Mouse (Mus musculus): ENCODE measurements at regions not wholly inside any gene's neighbourhood (a gene's known extent, or its start where the extent isn't known, plus 50 kb on each side); places are given as distances from the start of the nearest gene placed in this dataset.
A peak's percentile ranks its signal among the peaks of the same experiment; 100 is the strongest.

DNA sequence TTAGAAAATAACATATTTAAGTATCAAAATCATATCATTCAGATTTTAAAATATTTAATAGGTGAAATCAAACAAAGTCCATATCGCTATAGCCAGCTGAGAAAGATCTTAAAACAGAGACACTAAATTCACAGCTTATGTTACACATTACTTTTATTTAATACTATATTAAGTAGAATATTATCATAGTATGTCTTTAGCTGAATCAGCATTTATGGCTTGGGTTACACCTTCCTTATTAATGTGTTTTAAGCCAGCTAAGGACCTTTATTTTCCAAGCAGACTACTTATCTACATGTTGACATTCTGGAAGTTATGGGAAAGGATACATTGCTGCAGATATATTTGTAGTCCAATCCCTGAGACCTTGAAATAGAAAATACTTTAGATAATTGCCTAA, 684.9 kb upstream of the Adgrl4 start:
- DNase-seq (ENCODE audit: low read depth) = no peak

DNA sequence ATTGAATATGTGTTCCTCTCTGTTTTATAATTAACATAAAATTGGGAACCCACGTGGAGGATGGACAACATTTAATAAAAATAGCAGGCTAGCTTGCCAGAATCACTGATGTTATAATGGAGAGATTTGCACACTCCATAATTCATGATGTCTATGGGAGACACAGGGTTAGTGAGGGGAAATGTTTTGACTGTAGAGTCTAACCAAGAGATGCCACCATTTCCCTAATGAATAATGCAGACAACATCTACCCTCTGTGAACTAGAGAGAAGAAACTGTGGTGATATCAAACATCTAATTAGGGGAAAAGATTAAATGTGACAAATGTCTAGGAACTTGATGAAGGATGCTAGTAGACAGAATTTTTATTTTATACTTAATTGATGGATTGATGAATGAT, 677.8 kb upstream of the Adgrl4 start:
- DNase-seq (ENCODE audit: low read depth) = no peak

DNA sequence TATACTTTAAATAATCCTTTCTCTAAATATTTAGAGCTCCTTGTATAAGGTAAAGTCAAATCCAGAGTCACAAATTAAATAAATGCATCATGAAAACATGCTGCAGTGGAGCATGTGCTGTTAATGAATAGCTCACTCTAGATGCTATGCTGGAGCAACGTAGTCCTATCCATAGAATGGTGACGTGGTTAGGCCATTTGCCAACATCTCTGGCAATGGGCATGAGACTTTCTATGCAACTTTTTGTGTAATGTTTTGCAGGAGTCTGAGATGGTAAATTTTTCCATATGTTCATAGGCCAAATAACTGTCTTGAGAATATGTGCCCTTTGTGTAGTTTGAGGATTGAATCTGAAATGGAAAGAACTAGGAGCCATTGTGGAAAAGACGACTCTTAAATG, 653.1 kb upstream of the Adgrl4 start:
- DNase-seq (ENCODE audit: low read depth) = no peak

DNA sequence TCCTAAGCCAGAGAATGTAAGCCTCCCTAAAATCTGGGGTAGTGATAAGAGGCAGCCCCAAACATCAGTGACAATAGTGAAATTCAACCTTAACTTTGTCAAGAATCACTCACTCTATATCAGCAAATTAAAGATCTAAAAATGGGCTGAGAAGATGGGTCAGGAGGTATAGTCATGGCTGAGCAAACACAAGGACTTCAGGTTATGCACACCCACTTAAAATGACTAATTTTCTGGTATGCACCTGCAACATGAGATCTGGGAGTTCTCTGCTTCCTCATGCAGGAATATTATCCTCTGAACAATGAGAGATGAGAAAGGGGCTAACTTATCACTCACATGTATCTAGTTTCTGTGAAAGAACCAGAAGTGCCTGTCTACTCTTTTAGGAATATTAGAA, 619.9 kb upstream of the Adgrl4 start:
- DNase-seq (ENCODE audit: low read depth) = no peak

DNA sequence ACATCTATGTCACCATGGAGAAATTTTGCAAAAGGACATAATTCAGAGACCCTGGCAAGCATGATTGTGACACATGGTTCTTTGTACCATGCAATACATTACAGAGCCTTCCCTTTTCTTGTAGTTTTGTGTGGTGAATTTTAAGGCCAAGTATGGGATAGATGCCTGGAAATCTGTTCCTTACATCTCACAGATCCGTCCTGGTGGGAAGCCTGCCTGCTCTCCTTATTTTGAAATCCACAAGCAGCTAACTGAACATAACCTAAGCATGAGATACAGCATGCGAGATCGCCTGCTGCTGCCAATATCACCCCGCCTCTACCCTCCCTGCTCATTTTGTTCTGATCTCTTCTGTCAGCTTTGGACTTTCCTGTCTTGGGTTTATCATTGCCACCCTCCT, 618.3 kb upstream of the Adgrl4 start:
- DNase-seq (ENCODE audit: low read depth) = no peak

DNA sequence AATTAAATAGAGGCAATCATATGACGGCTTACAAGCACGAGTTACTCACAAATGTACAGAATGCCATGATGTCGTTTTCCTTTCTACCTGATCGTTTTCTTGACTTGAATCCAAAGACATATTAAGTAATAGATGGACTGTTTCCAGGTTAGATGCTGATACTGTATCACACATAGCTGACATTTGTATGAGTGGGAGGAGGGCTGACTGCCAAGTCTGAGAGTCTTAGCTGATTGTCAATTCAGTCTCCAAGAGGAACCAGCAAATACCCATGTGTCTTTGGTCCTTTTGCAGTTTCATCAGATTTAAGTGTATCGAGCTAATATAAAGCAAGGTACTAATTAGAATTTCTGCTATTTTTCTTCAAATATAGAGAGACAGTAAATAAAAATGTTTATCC, 617.6 kb upstream of the Adgrl4 start:
- peak; percentile 0 for DNase-seq (ENCODE audit: low read depth)

DNA sequence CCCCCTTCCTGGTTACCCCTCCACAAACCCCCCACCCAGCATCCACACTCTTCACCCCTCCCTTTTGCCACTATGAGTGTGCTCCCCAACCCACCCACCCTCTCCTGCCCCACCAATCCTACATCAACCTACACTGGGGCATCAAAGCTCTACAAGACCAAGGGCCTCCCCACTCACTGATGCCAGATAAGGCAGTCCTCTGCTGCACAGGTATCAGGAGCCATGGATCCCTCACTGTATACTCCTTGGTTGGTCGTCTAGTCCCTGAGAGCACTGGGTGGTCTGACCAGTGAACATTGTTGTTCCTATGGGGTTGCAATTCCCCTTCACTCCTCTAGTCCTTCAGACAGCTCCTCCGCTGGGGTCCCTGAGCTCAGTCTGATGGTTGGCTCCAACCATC, 591.7 kb upstream of the Adgrl4 start:
- no peak for DNase-seq (ENCODE audit: low read depth)

DNA sequence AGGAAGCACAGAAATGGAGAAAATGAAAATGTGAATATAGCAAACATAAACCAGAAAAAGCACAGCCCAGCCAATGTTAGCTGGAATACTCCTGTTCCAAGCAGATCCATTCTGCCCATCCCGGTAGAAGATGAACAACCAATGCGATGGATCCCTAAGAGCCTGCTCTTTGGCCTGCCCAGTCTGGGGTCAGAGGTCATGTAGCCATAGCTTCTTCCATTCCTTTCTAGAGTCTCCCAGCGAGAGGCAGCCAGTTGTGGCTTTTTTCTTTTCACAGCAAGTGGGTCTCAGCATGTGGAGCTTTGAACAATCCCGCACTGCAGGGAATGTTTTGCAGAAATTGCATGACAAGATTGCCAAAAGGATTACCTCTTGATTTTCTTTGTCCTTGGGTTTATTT, 585.6 kb upstream of the Adgrl4 start:
- DNase-seq (ENCODE audit: low read depth) = no peak

DNA sequence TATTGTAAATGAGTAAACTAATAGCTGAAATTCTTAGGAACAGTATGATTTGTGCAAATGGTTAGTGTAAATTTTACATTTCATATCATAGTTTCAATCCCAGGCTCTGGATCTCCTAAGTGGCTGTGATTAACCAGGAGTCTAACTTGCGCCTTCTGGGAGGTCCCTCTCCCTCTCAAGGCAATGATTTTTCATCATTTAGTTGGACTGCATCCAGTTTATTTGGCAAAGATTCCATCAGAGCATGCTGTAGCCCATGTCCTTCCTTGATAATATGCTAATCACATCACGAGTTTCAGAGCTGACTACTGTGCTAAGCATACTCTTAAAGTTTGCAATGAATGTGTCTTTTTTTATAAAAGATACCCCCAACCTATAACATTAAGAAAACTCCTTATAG, 541.0 kb upstream of the Adgrl4 start:
- DNase-seq (ENCODE audit: low read depth) = no peak

DNA sequence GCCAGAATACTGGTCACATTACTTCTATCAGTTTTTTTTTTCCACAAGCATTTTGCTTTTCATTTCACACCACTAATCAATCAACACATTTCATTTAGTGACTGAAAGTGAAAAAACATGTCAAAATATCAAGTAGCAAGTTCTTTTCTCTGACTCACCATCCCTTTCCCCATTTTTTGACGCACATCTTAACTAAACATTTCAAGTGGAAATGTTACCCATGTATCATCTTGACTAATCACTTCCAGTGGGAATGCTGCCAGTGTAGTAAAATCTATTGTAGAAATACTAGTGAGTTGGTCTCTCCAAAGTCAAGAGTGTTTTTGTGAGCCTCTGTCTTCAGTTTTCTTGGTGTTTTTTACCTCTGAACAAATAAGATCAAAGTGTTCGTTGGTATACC, 527.6 kb upstream of the Adgrl4 start:
- no peak for DNase-seq (ENCODE audit: low read depth)

DNA sequence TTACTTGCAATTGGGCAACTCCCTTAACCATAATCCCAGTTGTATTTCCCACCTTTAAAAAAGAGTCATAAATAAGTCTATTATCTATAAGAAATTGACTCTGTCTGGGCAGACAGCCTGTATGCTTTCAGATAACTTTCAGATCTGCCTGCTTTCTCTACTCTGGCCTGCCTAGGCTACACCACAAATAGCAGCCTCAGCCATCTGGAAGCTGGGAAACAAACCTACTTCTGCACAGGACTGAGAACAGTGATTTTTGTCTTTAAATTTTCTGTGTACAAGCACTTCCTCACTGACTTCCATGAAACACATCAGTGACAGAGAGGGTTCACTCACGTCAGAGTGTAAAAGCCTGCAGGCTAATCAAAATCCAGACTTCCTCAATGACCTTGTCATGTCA, 482.8 kb upstream of the Adgrl4 start:
- DNase-seq (ENCODE audit: low read depth) = no peak

DNA sequence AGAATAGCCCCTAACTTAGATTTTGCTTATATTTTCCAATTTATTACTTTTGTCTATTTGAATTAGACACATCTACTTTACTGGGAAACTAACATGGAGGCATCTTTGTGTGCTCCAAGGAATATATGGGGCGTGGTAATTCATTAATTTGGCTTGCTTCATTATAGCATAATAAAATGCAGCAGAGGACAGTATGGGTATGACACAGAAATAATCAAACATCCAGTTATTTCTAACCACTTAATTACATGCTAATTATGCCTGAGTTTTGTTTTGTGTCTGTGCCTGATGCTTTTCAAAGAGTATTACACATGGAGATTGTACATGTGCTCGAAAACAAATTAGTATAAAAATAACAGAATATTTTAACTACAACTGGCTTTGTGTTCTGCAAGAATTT, 438.0 kb upstream of the Adgrl4 start:
- DNase-seq (ENCODE audit: low read depth) = no peak

DNA sequence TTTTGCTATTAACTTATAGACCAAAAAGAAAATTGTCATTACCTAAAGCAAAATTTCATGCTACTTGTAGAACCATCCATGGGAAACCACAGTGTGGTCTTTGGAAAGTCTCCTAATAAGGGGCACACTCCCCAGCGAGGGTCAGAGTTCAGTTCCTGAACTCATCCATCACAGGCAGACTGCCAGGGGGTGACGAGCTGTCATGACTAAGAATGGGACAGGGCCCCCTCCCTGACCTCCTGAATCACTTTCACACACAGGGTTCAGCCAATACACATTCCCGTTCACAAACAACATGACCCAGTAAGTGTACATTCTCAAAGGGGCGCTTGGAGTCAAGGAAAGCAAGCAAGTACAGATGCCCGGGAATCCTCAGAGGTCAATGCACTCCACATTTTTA, 437.5 kb upstream of the Adgrl4 start:
- no peak for DNase-seq (ENCODE audit: low read depth)

DNA sequence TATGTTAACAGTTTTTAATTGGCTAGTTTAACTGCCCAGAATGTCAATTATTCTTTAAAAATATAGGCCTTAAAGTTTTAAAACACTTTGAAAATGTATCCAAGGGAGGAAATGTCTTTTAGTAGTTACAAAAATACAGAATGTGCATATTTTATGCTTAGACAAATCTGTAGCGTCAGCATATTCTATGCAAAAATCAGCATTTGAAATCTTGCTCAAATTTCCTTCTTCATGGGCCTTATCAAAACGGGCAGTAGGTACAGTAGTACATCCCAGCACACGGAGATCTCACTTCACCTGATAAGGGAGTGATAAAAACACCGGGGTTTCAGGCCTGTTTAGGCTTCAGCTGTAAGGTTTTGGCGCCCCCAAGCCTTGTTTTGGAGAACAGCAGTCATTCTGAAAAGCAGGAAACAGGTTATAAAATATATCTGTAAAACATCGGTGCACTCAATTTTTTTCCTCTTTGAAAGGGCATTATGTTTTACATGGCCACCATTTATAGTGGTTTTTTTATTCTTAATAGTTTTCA, 435.7 kb upstream of the Adgrl4 start:
- no peak for DNase-seq (ENCODE audit: low read depth)

DNA sequence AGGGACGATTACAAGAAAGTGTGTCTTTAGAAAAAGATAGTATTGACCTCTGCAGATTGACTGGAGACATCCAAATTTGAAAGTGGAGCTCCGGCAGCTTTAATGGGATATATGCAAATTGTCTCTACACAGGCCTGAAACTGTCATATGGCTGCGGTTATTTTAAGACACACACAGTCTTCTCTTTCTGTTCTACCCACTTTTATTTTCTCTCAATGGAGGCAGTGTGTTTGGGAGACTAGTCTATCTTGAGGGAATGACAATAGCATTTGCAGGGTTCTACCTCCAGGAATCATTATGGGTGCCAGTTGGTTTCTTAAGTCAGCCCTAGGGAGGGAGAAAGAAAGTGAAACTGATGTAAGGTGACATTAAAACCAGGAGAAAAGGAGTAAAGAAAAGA, 434.2 kb upstream of the Adgrl4 start:
- DNase-seq (ENCODE audit: low read depth) = no peak

DNA sequence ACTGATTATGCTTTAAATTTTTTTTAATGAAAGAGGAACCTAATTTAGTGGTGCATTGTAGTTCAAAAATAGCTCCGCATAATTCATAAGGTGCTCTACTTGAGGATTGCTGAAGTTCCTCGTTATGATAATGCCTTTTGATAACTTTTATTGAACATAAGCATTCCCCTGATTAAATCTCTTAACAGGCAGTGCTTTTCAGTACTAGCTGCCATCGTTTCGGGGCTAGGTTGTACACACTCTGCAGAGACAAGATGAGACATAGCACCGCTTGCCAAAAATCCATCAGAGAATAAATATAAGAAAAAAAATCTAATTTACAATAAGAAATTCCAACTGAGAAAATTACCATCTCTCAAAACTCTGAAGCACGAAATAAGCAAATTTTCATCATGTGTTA, 433.7 kb upstream of the Adgrl4 start:
- DNase-seq (ENCODE audit: low read depth) = no peak

DNA sequence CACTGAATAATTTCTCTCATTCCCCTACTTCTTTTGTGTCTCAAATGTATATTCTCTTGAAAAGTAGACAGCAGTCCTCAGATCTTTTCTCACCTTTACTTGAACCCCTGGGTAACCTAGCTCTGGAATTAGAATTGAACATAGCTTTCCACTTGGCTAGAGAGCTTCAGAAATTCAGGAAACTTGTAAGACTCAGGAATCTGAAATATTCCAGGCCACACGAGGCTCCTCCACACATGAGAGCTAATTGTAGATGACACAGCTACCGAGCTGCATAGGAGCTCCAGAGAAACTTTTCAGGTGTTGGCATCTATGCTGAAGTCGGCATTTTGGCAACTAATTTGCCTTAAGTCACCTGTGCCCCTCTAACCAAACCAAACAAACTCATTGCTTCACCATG, 417.7 kb upstream of the Adgrl4 start:
- DNase-seq (ENCODE audit: low read depth) = no peak

DNA sequence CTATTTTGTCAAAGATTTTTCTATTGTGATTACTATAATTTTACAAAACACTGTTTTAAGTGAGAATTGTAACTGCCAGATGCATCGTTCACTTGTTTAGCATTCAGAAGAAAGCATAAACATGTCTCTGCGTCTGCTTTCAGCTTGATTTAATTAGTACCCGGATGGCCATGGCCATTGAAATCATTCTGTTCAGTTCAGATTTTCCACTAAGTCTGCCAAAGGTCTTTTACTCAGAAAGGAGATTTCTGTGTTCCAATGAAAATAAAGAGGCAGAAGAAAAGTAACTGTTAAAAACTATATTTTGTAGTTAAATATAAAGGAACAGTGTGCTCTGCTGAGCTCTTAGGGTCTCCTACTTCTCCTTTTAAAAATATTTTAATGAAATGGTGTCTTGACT, 380.2 kb upstream of the Adgrl4 start:
- no peak for DNase-seq (ENCODE audit: low read depth)

DNA sequence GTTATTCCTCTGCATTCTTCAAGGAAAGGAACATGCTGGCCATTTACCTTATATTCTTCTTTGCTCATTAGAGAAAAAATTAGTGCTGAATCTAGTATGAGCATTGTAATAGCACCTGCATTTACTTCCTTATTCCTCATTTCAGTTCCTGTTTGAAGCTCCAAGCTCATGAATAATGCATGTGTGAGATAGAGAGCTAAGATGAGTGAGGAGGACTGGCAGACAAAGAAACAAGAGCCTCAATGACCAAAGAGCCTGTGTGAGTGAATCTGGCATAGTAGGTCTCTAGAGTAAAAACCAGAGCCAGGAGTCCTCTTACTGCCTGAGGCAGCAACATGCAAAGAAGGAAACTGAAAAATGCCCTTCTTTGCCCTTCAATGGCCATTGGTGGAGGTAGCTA, 365.4 kb upstream of the Adgrl4 start:
- DNase-seq (ENCODE audit: low read depth) = no peak

DNA sequence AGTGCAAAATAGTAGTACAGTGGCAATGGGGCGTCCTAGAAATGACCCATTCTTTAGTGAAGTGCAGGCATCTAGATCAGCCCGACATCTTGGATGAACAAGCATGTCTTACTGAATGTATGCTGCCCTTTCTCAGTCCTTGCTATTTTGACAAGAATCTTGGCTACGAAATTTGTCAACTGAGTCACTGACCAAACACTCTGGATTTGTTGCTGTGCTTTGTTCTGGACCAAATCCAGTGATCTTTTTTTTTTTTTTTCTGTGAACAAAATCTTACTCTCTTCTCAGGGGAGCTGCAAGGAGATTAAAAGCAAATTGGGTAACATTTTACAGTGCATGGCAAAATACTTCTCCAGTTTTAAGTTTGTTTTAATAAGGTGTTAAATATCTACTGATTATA, 320.9 kb upstream of the Adgrl4 start:
- no peak for DNase-seq (ENCODE audit: low read depth)

DNA sequence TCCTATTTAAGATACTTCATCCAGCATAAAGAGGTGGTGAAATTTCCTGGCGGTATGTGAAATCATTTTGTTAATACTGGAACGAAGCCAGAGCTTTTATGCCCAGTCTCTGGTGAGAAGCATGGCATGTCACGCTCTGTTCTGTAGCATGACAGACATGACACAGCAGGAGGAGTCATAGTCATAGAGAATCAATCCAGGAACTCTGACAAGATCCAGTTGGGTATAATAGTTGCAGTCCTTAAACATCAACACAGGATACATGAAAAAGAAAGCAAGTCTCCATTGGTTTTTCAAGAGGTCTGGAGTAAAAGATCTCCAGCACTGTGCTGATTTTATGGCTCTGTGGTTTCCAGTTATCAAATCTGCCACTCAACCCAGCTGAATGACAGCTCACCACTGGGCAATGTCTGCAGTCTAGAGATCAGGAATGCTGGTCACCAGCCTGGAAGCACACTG, 320.1 kb upstream of the Adgrl4 start:
- no peak for DNase-seq (ENCODE audit: low read depth)

DNA sequence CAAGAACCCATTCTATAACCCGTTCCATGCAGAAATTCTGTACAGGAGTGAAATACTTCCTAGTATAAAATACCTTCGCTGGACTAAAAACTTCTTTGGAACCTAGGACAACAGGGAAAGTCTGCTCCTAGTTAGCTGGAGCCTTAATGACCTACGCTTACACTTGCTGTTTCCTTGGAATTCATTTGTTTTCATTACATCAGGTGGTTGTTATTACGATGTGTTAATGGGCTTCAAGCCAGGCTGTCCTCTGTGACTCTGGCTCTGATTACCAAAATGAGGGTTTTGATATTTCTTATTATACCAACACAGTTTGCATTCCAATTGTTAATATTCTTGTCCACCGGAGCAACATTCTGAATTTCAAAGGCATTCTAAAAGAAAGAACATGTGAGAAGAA, 313.6 kb upstream of the Adgrl4 start:
- no peak for DNase-seq (ENCODE audit: low read depth)

DNA sequence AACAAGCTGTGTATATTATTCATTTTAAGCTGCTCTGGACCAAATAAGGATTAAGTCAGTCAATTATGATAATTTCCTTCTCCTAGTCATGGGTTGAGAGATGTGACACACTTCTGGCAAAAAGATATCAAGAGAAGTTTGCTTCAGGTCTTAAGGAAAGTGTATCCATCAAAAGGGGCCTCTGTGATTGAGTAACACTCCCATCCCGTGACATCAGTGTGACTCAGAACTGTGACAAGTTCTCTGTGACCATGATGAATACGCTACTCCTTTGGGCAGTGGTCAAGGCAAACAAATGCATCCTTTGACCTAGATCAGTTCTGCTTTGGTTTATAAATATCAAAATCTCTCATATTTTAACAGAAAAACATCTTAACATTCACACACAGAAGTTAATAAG, 290.8 kb upstream of the Adgrl4 start:
- no peak for DNase-seq (ENCODE audit: low read depth)

DNA sequence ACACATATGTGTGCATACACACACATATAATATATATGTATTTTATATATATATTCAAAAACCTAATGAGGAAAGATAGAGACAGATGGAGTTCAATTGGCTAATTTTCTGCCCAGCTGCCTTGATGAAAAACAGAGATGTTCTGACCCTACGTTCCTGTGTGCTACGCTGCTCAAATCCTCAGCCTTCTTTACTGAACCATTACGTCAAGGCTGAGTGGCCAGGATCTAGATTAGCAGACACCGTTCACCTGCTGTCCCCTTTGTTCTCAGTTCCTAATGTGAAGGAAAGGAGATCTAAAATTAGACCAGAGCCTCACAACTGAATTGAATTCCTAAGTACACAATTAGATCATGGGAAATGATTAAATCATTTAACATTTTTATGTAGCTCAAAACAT, 284.3 kb upstream of the Adgrl4 start:
- DNase-seq (ENCODE audit: low read depth) = no peak

DNA sequence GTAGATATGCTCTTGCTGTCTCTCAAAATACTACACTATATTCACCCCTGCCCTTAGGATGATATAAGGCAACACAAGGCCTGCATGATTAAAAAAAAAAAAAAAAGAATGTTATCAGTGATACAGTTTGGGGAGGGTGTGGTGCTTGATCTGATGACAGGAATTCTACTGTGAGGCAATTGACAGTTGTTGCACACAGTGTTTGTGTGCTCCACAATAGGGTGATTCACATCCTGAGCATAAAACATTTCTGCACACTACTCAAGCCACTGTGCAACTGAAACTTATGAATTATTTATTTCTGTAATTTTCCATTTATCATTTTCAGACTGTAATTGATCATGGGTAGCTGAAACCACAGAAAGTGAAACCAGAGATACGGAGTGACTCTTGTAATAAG, 277.2 kb upstream of the Adgrl4 start:
- DNase-seq (ENCODE audit: low read depth) = no peak

Measured in naive thymus-derived CD4-positive, alpha-beta T cell, adult 2 months (primary cell).